Mouse (Mus musculus): ENCODE measurements around the gene 4931440F15Rik. TPM values are rescaled to one million over a fixed set of nuclear protein-coding genes. Genes with fewer than 3 reads are reported as not detected.

Gene 4931440F15Rik
- polyA plus RNA-seq, 1 experiment from 2014 or later: 0.04 TPM

Other genes with a start within 250 kb of the 4931440F15Rik start
- gene Rtn4, start 132.7 kb downstream of the 4931440F15Rik start, polyA plus RNA-seq (2015; fragmentation: Nextera tagmentation; extraction: Ambion mirVana): 36.6 and 51.7 TPM in 2 replicates
- gene Eml6, start 200.4 kb upstream of the 4931440F15Rik start, polyA plus RNA-seq (2015; fragmentation: Nextera tagmentation; extraction: Ambion mirVana): 1.1 and 1.3 TPM in 2 replicates